Mouse (Mus musculus) regulatory T cell (primary cell): ENCODE results near the gene Olfr767.
"Not testable (repeated sequence)": the region's sequence is repeated elsewhere in the genome, so short reads cannot be mapped to it uniquely, and the experiment has no call there.

Source experiments
- in situ Hi-C: fragments of 300-600 bp; cut with MboI, MseI; formaldehyde crosslinking; loops from one replicate; pipeline ENCODE4 v1.15.1; 2025; ENCODE audit warnings: high pct_unique_total_duplicates

The Olfr767 gene

DNA sequence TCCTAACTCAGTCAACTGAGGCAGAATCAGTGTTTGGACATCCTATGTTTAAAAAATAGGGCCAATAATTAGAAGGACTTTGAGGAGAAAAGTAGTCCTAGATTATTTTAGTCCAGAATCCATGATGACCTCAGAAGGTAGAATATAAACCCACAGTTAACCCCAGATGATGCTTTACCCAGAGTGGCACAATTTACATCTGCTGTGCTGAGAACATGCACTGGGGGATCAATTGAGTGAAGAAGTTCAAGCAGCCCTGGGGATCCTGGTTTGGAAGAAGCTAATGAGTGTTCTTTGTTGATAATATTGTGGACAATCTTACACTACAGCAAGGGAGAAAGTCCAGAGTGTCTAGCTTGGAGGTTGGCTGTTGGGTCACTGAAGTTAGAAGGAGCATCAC, at the start of gene Olfr767:
Gene Olfr767, minus strand, starts transcription at position 101 of the 400 bp plus-strand sequence.
- in situ Hi-C loops = not testable (repeated sequence)

DNA sequence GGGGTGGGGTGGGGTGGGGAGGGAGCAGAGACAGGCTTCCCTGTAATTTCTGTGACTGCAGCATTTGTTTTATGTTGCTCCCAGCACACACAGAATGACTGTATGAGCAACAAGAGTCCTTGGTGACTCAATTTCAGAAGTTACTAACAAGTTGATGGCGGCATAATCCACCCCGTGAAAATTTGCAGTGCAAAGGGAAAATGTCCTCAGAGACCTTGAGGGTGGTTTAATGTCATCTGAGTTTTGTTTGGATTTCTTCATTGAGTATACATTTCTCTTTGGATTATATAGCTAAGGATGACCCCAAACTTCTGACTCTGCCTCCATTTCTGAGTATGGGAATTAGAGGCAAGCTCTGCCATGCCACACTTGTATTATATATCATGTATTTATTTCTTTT, 35.1 kb upstream of the Olfr767 start, which contains the start of gene Olfr769:
Gene Olfr769, minus strand, starts transcription at position 101 of the 400 bp plus-strand sequence.
- in situ Hi-C loops = no loop called here

DNA sequence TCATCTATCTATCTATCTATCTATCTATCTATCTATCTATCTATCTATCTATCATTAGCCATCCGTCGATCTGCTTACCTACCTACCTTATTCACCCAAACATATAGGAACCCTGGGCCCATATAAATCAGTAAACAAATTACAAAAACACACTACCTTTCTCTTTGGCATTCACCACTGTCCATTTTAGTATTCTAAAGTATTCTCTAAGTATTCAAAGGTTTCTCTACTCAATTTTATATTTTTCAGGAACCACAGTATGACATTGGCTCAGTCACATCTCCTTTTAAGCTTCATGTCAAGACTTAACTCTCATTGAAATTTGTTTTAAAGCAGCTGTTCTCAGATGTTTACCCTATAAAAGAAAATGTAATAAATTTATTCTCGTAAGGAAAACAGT, 32.4 kb upstream of the Olfr767 start:
- in situ Hi-C loops = no loop called here

GRCm38 (mm10) chr10:129101231-129101630, 18.5 kb upstream of the Olfr767 start:
- in situ Hi-C loops = no loop called here

- in situ Hi-C loops = no loop called here
Measured at GRCm38 (mm10) chr10:129099275-129099674, 16.6 kb upstream of the Olfr767 start, which contains the start of gene Olfr768. Gene Olfr768 (minus strand): TSS chr10:129099375.

DNA sequence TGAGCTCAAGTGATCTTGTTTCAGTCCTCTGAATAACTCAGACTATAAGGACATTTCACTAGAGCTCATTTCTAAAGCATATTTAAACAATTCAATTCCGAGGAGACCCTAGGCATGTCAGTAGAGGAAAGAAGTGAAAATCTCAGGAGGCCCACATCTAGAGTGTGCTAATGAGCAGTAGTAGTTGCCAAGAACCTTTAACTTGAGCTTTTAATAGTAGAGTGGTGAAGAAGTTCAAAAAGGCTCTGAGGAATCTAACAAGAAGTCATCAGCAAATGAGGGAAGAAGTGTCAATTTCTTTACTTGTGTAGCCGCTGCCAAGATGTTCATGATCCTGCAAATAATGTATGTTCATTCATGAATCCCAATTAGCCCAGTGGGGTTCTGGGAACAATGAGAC, 13.8 kb downstream of the Olfr767 start, which contains the start of gene Olfr766-ps1:
Gene Olfr766-ps1, minus strand, starts transcription at position 101 of the 400 bp plus-strand sequence.
- in situ Hi-C loops = no loop called here

- in situ Hi-C loops = not testable (repeated sequence)
Measured at GRCm38 (mm10) chr10:129049898-129050297, 32.8 kb downstream of the Olfr767 start, which contains the start of gene Olfr765. Gene Olfr765 (minus strand): TSS chr10:129049998.

- in situ Hi-C loops = no loop called here
Measured at GRCm38 (mm10) chr10:129039796-129040195, 42.9 kb downstream of the Olfr767 start, which contains the start of gene Olfr764-ps1. Gene Olfr764-ps1 (minus strand): TSS chr10:129039896.

GRCm38 (mm10) chr10:129028343-129028742, 54.4 kb downstream of the Olfr767 start:
- in situ Hi-C loops = loop anchor here (5.0 kb wide), 1 partner anchor 1064 kb away; no protein-coding TSS in a partner anchor

DNA sequence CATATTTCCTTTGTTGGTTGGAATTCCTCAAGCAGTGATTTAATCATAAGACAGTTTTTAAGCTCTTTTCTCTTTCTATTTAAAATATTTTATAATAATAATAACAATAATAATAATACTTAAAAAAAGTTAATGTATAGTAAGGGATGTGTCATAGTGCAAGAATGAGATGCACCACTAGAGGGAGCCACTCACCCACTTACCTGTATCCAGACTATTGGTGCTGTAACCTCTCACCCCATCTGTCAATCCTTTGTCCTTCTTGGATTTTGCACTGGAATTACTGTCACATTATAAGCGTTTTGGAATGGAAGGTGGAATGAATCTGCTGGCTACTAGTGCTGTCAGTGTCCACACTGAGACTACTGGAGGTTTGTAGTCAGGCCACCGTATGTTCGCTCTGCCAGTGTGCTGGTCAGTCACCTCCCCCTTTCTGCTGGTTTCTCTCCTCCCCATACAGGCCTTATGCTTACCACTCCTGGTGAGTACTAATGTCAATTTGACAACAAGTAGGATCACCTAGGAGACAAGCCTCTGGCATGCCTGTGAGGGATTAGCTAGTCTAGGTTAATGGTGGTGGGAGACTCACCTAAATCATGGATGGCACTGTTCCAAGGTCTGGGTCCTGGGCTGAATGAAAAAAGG, 56.6 kb downstream of the Olfr767 start:
- in situ Hi-C loops = loop anchor here (5.0 kb wide), 1 partner anchor 1066 kb away; no protein-coding TSS in a partner anchor
